Mouse (Mus musculus) neural tube, embryonic 14.5 days (tissue): ENCODE measurements at regions not wholly inside any gene's neighbourhood (a gene's known extent, or its start where the extent isn't known, plus 50 kb on each side); places are given as distances from the start of the nearest gene placed in this dataset.

Experiments used
- ATAC-seq: fragments of 200-750 bp; cut with Nextera tagmentation; 2 replicates; pipeline ENCODE4 v1.8.0; 2017; ENCODE audit warnings: low read depth, mild to moderate bottlenecking, moderate TSS enrichment, moderate library complexity
- H3K27ac ChIP-seq: fragments of 300-500 bp; sonication (generic); 2 replicates; pipeline ENCODE4 v1.5.1; 2014; ENCODE audit warnings: low read depth, mild to moderate bottlenecking, control low read depth, low read length, moderate library complexity, mixed read lengths
- H3K27me3 ChIP-seq: fragments of 300-500 bp; sonication (generic); 2 replicates; pipeline ENCODE4 v1.6.1; 2014; ENCODE audit warnings: low read length; ENCODE audit not compliant: control insufficient read depth, insufficient read depth
- H3K36me3 ChIP-seq: fragments of 300-500 bp; sonication (generic); 2 replicates; pipeline ENCODE4 v1.6.1; 2014; ENCODE audit warnings: low read length, mixed read lengths; ENCODE audit not compliant: control insufficient read depth, insufficient read depth
- H3K4me1 ChIP-seq: fragments of 300-500 bp; sonication (generic); 2 replicates; pipeline ENCODE4 v1.6.1; 2014; ENCODE audit warnings: low read length; ENCODE audit not compliant: control insufficient read depth, insufficient read depth
- H3K4me2 ChIP-seq: fragments of 300-500 bp; sonication (generic); 2 replicates; pipeline ENCODE4 v1.6.1; 2014; ENCODE audit warnings: mild to moderate bottlenecking, low read depth, low read length, control low read depth
- H3K4me3 ChIP-seq: fragments of 300-500 bp; sonication (generic); 2 replicates; pipeline ENCODE4 v1.5.1; 2014; ENCODE audit warnings: low read depth, low read length, control low read depth, mixed read lengths
- H3K9ac ChIP-seq: fragments of 300-500 bp; sonication (generic); replicated peaks from 2 replicates; pipeline ENCODE4 v1.6.1; 2014; ENCODE audit warnings: low read depth, mild to moderate bottlenecking, control low read depth, low read length, mixed read lengths
- H3K9me3 ChIP-seq: fragments of 300-500 bp; sonication (generic); 2 replicates; pipeline ENCODE4 v1.6.1; 2016; ENCODE audit warnings: low read length; ENCODE audit not compliant: control insufficient read depth
- WGBS: fragments of 180-500 bp; shearing (Covaris S2); extraction: QIAGEN DNeasy Blood & Tissue Kit; methylation state at CpG from one replicate; pipeline ENCODE4 v1.1.7; 2014; 5-methylcytosine and 5-hydroxymethylcytosine counted together

DNA sequence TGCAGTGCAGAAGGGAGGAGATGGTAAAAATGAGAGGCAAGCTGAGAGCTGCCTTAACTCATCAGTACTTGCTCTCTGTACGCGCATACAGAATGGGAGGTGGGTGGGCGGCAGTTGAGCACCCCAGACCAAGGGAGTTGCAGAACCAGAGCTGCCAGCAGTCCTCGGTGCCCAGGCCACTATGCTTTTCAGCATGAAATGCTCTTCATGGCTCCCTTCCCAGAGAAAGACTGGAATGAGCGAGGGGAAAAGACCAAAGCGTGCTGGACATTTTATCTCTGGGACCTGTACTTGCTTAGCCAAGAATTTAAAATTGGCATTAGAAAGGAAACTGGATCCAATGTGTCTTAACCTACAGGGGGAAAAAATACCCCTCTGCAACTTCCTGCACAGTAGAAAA is 387.1 kb downstream of the Adgrl2 start:
- Histone ChIP-seq H3K36me3 (no peaks in the 10 kb centered on the region), H3K9me3 (no peaks in the 10 kb centered on the region), H3K27ac (no peak overlapping the region), H3K4me3 (no peak overlapping the region), H3K27me3 (no peaks in the 10 kb centered on the region), H3K4me2 (no peak overlapping the region), H3K4me1 (no peaks in the 10 kb centered on the region), H3K9ac (no peak overlapping the region)
- WGBS, result 91% methylated on average over 6 of the region's 6 CpGs
- no peak for ATAC-seq

DNA sequence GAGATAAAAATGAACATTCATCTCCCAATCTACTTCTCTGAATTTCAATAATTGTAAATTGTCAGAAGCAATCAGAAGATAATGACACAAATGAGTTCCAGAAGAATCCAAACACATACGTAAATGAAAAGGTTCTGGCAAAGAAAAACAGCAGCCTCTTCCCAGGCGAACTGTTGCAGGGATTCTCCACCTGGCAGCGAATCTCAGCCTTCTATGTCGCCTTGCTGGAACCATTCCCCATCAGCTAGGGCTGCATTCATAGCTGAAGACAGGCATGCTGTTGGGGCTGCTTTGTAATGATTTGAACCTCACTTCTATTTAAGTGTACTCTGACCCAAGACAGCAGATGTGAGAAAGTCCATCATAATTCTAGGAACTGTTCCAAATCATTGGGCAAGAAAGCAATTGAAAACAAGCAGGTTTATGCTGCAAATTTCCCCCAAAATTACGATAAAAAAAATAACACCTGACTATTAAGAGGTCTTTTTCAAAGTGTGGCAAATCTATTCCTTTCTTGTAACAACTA is 387.6 kb downstream of the Adgrl2 start:
- H3K4me3 ChIP-seq, result no peak overlapping the region
- H3K4me1 ChIP-seq, result no peaks in the 10 kb centered on the region
- WGBS, result 85% methylated on average over 5 of the region's 5 CpGs
- no peaks in the 10 kb centered on the region for H3K36me3 ChIP-seq
- no peaks in the 10 kb centered on the region for H3K27me3 ChIP-seq
- H3K4me2 ChIP-seq, result no peak overlapping the region
- no peak for ATAC-seq
- no peaks in the 10 kb centered on the region for H3K9me3 ChIP-seq
- no peak overlapping the region for H3K27ac ChIP-seq
- no peak overlapping the region for H3K9ac ChIP-seq

DNA sequence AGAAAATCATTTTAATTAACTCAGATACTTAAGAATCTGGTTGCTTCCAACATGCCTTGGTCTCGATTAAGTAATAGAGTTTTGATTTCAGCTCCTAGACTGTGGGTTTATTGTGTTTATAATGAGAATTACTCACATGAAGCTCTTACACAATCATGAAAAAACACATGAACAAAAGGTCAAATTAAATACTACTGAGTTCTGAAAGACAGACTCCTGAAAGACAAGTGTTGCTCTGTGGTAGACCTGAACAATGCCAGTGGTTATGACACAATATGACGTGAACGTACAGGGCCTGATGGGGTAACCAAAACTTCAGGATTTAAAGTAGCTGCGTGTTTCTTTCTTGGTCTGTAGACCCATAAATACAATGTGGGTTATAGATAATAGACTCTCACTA is 394.8 kb downstream of the Adgrl2 start:
- H3K9me3 ChIP-seq, result no peaks in the 10 kb centered on the region
- no peak overlapping the region for H3K9ac ChIP-seq
- H3K27me3 ChIP-seq, result no peaks in the 10 kb centered on the region
- WGBS, result 89% methylated on average over 4 of the region's 4 CpGs
- no peak overlapping the region for H3K4me3 ChIP-seq
- no peaks in the 10 kb centered on the region for H3K36me3 ChIP-seq
- no peaks in the 10 kb centered on the region for H3K4me1 ChIP-seq
- H3K4me2 ChIP-seq, result no peak overlapping the region
- H3K27ac ChIP-seq, result no peak overlapping the region
- ATAC-seq, result no peak

DNA sequence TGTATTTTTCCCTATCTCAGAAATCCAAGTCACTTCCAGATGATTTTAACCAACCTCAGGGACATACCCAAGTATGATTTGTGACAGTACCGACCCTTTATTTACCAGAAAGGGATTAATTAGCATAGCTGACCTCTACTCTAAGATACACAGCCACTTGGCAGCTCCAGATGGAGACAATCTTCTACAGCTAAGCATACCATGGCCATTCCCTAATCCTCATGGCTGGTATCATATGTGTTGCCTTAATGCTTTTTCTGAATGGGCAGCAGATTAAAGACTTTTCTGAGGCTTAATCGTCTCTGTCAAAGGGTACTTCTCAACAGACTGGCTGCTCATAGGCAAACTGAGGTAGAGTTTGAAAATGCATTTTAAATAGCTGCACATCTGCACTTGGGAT is 400.8 kb downstream of the Adgrl2 start:
- Histone ChIP-seq H3K4me3 (no peak overlapping the region), H3K27me3 (no peaks in the 10 kb centered on the region), H3K4me2 (no peak overlapping the region), H3K27ac (no peak overlapping the region), H3K9ac (no peak overlapping the region), H3K36me3 (no peaks in the 10 kb centered on the region), H3K4me1 (no peaks in the 10 kb centered on the region), H3K9me3 (no peaks in the 10 kb centered on the region)
- WGBS, result 88% methylated on average over 2 of the region's 2 CpGs
- ATAC-seq, result no peak

DNA sequence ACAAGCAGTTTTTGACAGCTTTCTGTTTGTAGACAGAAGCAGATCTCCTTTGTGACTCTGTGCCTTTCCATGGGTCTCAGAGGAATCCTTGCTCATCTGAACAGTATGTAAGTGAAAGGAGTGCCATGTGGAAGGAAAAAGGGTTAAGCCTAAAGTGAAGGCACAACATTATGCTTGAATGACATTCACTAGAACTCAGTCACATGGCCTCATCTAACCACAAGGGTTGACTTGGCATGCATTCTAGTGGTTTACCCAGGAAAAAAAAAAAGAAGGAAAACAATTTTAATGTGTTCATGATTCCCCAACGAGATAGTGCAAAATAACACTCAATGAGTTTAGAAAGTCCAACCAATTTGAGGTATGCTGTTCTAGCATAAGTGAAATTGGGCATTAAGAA is 414.6 kb downstream of the Adgrl2 start:
- Histone ChIP-seq H3K9me3 (no peaks in the 10 kb centered on the region), H3K4me3 (no peak overlapping the region), H3K9ac (no peak overlapping the region), H3K36me3 (no peaks in the 10 kb centered on the region), H3K4me2 (no peak overlapping the region), H3K27ac (no peak overlapping the region), H3K27me3 (no peaks in the 10 kb centered on the region), H3K4me1 (no peaks in the 10 kb centered on the region)
- no peak for ATAC-seq
- 93% methylated on average over 1 of the region's 1 CpGs for WGBS

DNA sequence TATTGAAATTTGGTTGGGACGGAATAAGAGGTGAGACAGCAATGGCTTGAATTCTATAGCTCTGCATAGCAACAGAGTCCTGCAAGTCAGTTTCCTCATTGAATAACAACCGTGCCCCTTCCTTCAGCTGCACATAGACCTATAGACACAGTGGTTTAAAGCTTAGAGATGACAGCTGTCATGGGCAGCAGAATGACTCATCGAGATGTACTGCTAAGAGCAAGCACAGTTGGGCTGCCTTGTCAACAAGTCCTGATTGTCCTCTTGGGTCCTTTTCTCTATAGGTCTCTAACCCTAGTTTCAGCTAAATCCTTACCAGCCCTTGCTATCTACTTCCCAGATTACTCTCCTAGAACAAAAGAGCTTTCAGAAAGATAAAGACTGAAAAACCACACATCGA is 417.9 kb downstream of the Adgrl2 start:
- no peak overlapping the region for H3K9ac ChIP-seq
- no peak for ATAC-seq
- 88% methylated on average over 4 of the region's 4 CpGs for WGBS

DNA sequence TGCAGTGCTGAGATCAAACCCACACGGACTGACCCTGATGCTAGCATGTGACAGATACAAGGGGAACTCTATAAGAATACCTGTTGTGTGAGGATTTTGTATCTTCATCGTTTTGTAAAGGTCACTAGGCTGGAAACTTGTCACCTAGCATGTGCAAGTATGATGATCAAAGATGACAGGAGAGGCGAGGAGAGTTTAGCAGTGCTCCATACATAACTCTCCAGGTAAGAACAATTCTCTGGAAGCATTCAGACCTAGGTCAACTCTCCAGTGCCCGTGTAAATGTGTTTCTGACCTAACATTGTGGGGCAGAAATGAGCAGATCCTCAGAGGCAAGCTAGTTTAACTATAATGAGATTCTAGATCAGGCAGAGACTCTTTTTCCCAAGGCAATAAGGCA is 425.6 kb downstream of the Adgrl2 start:
- 80% methylated on average over 4 of the region's 4 CpGs for WGBS
- ATAC-seq, result no peak

More for the DNA sequence above, 417.9 kb downstream of the Adgrl2 start:
- Histone ChIP-seq H3K36me3 (no peaks in the 10 kb centered on the region), H3K27me3 (no peaks in the 10 kb centered on the region), H3K27ac (no peak overlapping the region), H3K4me2 (no peak overlapping the region), H3K4me3 (no peak overlapping the region), H3K4me1 (no peaks in the 10 kb centered on the region), H3K9me3 (no peaks in the 10 kb centered on the region)

DNA sequence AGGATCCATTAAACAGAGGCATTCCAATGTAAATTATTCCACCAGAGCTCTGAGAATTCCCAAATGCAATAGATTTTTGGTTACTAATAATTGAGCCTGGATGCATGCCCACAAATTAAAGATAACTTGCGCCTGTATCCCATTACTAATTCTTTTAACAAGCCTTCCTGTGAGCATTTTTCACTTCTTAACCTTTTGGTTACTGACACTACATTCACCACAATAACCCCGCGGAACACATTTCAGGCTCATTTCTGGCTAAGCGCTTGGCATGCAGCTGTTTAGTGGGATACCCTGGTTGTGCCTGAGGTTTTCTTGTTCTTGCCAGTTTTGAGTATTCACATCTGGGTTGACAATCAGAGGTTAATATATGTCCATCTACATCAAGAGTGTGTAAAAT is 429.1 kb downstream of the Adgrl2 start:
- Histone ChIP-seq H3K9me3 (no peaks in the 10 kb centered on the region), H3K4me3 (no peak overlapping the region), H3K9ac (no peak overlapping the region), H3K36me3 (no peaks in the 10 kb centered on the region), H3K27ac (no peak overlapping the region), H3K27me3 (no peaks in the 10 kb centered on the region), H3K4me2 (no peak overlapping the region), H3K4me1 (no peaks in the 10 kb centered on the region)
- WGBS, result 86% methylated on average over 4 of the region's 4 CpGs
- no peak for ATAC-seq

More for the DNA sequence above, 425.6 kb downstream of the Adgrl2 start:
- no peak overlapping the region for H3K9ac ChIP-seq
- H3K36me3 ChIP-seq, result no peaks in the 10 kb centered on the region
- no peaks in the 10 kb centered on the region for H3K4me1 ChIP-seq
- H3K4me3 ChIP-seq, result no peak overlapping the region
- no peaks in the 10 kb centered on the region for H3K27me3 ChIP-seq
- H3K4me2 ChIP-seq, result no peak overlapping the region
- H3K9me3 ChIP-seq, result no peaks in the 10 kb centered on the region
- no peak overlapping the region for H3K27ac ChIP-seq

DNA sequence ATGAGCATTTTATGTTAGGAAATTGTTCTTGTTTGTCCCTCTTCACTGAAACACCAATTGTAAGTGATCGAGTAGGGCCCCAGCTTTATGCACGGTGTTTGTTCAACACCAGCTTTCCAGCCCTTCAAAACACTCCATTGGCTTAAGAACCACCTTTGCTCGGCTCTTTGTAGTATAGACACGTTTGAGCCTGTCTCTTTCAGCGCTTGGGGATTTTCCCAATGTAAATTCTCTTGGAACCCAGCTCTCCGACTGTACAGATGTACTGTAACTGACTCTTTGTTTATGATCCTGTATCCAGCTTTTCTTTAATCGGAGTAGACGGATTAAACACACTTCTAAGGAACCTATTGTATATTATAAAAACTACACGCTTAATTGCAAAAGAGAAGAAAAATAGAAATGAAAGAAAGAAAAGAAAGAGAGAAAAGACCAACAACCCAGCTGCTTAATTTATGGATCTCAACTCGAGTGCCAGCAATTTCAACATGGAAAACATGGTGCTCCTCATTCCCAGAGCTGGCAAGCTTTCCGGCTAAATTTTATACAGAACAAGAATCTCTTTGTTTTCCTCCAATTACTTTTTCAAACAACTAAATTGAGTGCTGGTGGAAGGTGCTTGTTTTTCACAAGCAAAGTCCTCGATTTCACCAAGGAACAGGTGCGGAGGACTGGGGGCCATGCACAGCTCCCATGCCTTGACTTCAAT is 430.4 kb downstream of the Adgrl2 start:
- Histone ChIP-seq H3K27ac (no peak overlapping the region), H3K27me3 (no peaks in the 10 kb centered on the region), H3K9me3 (no peaks in the 10 kb centered on the region), H3K9ac (no peak overlapping the region), H3K4me3 (no peak overlapping the region), H3K4me2 (no peak overlapping the region), H3K4me1 (no peaks in the 10 kb centered on the region), H3K36me3 (no peaks in the 10 kb centered on the region)
- 70% methylated on average over 13 of the region's 13 CpGs for WGBS
- ATAC-seq, result no peak
